In the genomic region with DNA sequence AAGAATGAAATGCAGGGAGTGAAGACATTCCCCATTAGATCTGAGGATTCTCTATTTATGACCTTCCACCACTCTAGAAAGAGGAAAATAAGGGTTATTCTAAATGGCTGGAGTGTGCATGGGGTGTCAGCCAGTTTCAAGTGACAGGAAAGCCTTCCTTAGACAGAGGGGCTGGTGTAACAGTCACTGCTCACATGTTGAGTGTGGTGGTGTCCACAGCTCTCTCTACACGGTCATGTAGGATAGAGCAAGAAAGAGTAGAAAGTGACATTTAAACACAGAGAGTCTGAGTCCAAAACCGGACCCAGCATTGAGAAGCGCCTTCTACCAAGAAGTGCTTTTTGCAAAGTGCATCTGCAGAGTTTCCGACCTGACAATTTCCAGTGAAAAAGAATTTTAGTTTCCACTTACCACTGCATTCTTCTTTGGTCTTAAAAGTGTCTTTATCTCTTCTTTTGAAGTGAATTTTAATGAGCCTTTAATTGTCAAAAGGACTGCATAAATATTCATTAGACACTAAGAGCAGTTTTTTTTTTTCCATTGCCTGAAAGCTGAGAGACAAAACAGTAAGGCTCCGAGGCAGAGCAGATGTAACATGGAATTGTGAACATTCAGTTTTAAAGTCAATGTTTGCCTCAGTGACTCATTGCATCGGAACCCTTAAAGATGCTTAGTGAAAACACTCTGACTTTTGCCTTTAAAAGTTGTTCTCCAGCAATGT, we compare ENCODE assay signal across 25 mouse cellular contexts.
DNase-seq lines count a peak whose midpoint lies in the region; ATAC-seq and TF ChIP-seq lines count a peak whose summit lies in the region.
"Had no signal": no experiment of that assay in that cellular context is flagged by ENCODE, and none has a peak within 500 bp of the region (broad histone marks: within the 10 kb centered on the region; RNA-seq: fewer than 3 reads in every experiment).

No protein-coding gene starts in this region.

- TF ChIP-seq CTCF in brain, embryonic 14.5 days (IDR thresholded peaks at IDR 0.05; ENCODE audit: borderline replicate concordance, extremely low read depth, insufficient read depth, insufficient read length) = no peak

- H3K27me3 ChIP-seq in forebrain, embryonic 15.5 days = no peaks in the 10 kb centered on the region
- H3K27me3 ChIP-seq: heart, embryonic 13.5 days; hindbrain, embryonic 15.5 days; midbrain, embryonic 15.5 days; neural tube, embryonic 13.5 days had no signal

- ATAC-seq in frontal cortex, adult (ENCODE audit: low TSS enrichment) = peak; percentile 39
- peak; percentile 46; the same call in 1 of the 2 replicates for ATAC-seq in forebrain, embryonic 15.5 days (replicated peaks)
- ATAC-seq: midbrain, embryonic 15.5 days had no signal

- peaks cover 14% of the 10 kb centered on the region for H3K4me1 ChIP-seq in forebrain, embryonic 15.5 days
- H3K4me1 ChIP-seq: heart, embryonic 13.5 days; hindbrain, embryonic 15.5 days; midbrain, embryonic 15.5 days had no signal

- TF ChIP-seq POLR2A in brain, embryonic 14.5 days (IDR thresholded peaks at IDR 0.05; ENCODE audit: borderline replicate concordance, extremely low read depth, insufficient read depth, insufficient read length, poor library complexity, severe bottlenecking) = no peak

- no peak for DNase-seq in frontal cortex, postnatal 25 days (ENCODE audit: low spot score in 2 of 2)
- DNase-seq in 3T3-L1 (ENCODE audit: low read depth, low spot score) = peak; percentile 7
- DNase-seq in brain, embryonic 14.5 days (ENCODE audit: low read depth) = peak; percentile 62
- DNase-seq in spleen, postnatal 10 days (ENCODE audit: low spot score in 2 of 2) = no peak
- no peak for DNase-seq in cerebellum, adult 18-20 months
- DNase-seq: adrenal gland, postnatal 36 days; cerebellum, adult 9-10 months; cerebellum, postnatal 36 days; gastrocnemius, postnatal 25 days; heart, postnatal 10 days; kidney, adult 2 months; kidney, postnatal 36 days; layer of hippocampus, postnatal 36 days; liver; lung, adult 2 months; lung, postnatal 10 days; thymus, postnatal 4 days had no signal

- no peaks in the 10 kb centered on the region for H3K36me3 ChIP-seq in forebrain, embryonic 15.5 days
- H3K36me3 ChIP-seq: heart, embryonic 13.5 days; hindbrain, embryonic 15.5 days; midbrain, embryonic 15.5 days; neural tube, embryonic 13.5 days had no signal

- no peak overlapping the region for H3K9ac ChIP-seq in forebrain, embryonic 15.5 days (replicated peaks)
- H3K9ac ChIP-seq: heart, embryonic 13.5 days; hindbrain, embryonic 15.5 days; liver, embryonic 14.5 days; midbrain, embryonic 15.5 days; neural tube, embryonic 13.5 days had no signal

- H3K9me3 ChIP-seq in forebrain, embryonic 15.5 days = no peaks in the 10 kb centered on the region
- H3K9me3 ChIP-seq: heart, embryonic 13.5 days; hindbrain, embryonic 15.5 days; midbrain, embryonic 15.5 days; neural tube, embryonic 13.5 days had no signal

- H3K4me3 ChIP-seq in forebrain, embryonic 15.5 days = no peak overlapping the region
- H3K4me3 ChIP-seq: heart, embryonic 13.5 days; hindbrain, embryonic 15.5 days; midbrain, embryonic 15.5 days; neural tube, embryonic 13.5 days had no signal

- WGBS in forebrain, embryonic 15.5 days = 21% methylated on average over 6 of the region's 6 CpGs

- peak overlapping the region; percentile 65 for H3K27ac ChIP-seq in forebrain, embryonic 15.5 days (replicated peaks)
- H3K27ac ChIP-seq: heart, embryonic 13.5 days; hindbrain, embryonic 15.5 days; liver, embryonic 14.5 days; macrophage; midbrain, embryonic 15.5 days; neural tube, embryonic 13.5 days had no signal

- no peak overlapping the region for H3K4me2 ChIP-seq in forebrain, embryonic 15.5 days (replicated peaks)
- H3K4me2 ChIP-seq: heart, embryonic 13.5 days; hindbrain, embryonic 15.5 days; midbrain, embryonic 15.5 days; neural tube, embryonic 13.5 days had no signal

Comparison
In these comparisons a context has a peak if more than half of its experiments do, and no peak if none do; other contexts are left out.
1. DNase-seq: peak in 3T3-L1 (single experiment) and brain, embryonic 14.5 days (single experiment); none in frontal cortex, postnatal 25 days (0 of 2), spleen, postnatal 10 days (0 of 2) and cerebellum, adult 18-20 months (0 of 2).